Mouse (Mus musculus): ENCODE results near the gene Morc2a.

DNA sequence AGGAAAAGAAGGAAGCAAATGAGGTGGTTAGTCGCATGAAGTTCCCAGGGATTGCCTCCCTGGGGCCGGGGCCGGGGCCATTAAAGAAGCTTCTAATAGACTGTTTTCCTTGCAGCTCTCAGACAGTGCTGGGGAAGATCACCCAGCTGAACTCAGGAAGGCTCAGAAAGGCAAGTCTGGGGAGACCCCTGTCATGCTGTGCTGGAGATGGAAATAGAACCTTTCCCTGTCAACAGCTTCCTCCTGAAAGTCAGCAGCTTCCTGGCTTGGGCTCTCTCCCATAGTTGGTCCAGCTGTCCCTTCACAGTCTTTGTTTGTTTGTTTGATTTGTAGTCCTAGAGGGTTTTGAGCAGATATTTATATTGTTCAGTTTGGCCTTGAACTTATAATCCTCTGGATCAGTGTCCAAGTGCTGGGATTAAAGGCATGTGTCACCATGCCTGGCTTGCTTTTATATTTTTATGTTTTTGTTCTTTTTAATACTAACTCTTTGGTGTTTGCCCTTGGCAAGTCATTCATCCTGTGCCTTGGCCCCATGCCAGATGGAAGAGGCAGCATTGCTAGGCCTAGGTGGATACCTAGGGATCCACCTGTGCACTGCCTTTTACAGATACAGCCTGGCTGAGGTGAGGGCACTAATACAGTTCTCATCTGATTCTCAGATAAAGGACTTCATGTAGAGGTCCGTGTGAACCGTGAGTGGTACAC lies 35.9 kb downstream of the Morc2a start:
- TF ChIP-seq MAX (IDR thresholded peaks at IDR 0.05; ENCODE audit: low read depth) (no peak), USF1 (IDR thresholded peaks at IDR 0.05; ENCODE audit: low read depth) (no peak), POLR2A (IDR thresholded peaks at IDR 0.05; ENCODE audit: insufficient read length, low read depth) (no peak), POLR2AphosphoS2 (IDR thresholded peaks at IDR 0.05; ENCODE audit: insufficient read length, low read depth) (no peak), E2F4 (IDR thresholded peaks at IDR 0.05; ENCODE audit: insufficient read depth) (no peak), CEBPB (IDR thresholded peaks at IDR 0.05; ENCODE audit: insufficient read depth, poor library complexity, severe bottlenecking) (no peak), TCF12 (IDR thresholded peaks at IDR 0.05; ENCODE audit: insufficient read depth, poor library complexity, severe bottlenecking) (no peak), SRF (IDR thresholded peaks at IDR 0.05; ENCODE audit: control insufficient read depth, insufficient read length, low read depth) (no peak), MYOG (IDR thresholded peaks at IDR 0.05; ENCODE audit: control insufficient read depth in 1 of 3, insufficient read depth in 1 of 3, insufficient read length in 2 of 3, low read depth in 2 of 3) (no peak), REST (IDR thresholded peaks at IDR 0.05; ENCODE audit: insufficient read depth, insufficient read length) (no peak), TCF3 (IDR thresholded peaks at IDR 0.05; ENCODE audit: insufficient read length, low read depth) (no peak), MYOD1 (IDR thresholded peaks at IDR 0.05; ENCODE audit: control insufficient read depth in 1 of 3, insufficient read length in 2 of 3, low read depth in 2 of 3) (no peak)

Data from myocyte (in vitro differentiated cells).